Mouse (Mus musculus): ENCODE measurements around the gene 9430097D07Rik.

The 9430097D07Rik gene

GRCm38 (mm10) chr2:32604631-32605030 lies 29.1 kb upstream of the 9430097D07Rik start:
- Histone ChIP-seq H3K36me3 (ENCODE audit: control insufficient read depth, insufficient read depth, low read length, poor library complexity, severe bottlenecking) (no peaks in the 10 kb centered on the region), H3K27me3 (ENCODE audit: control insufficient read depth, insufficient read depth, low read length, poor library complexity, severe bottlenecking) (no peaks in the 10 kb centered on the region)
- no peak for DNase-seq (ENCODE audit: low read depth, low spot score)

GRCm38 (mm10) chr2:32602600-32603054 lies 27.1 kb upstream of the 9430097D07Rik start:
- peak; percentile 87 for DNase-seq (ENCODE audit: low read depth, low spot score)
- Histone ChIP-seq H3K36me3 (ENCODE audit: control insufficient read depth, insufficient read depth, low read length, poor library complexity, severe bottlenecking) (peaks cover 4% of the 10 kb centered on the region), H3K27me3 (ENCODE audit: control insufficient read depth, insufficient read depth, low read length, poor library complexity, severe bottlenecking) (no peaks in the 10 kb centered on the region)

- H3K36me3 ChIP-seq (ENCODE audit: control insufficient read depth, insufficient read depth, low read length, poor library complexity, severe bottlenecking), result peaks cover 11% of the 10 kb centered on the region
- no peaks in the 10 kb centered on the region for H3K27me3 ChIP-seq (ENCODE audit: control insufficient read depth, insufficient read depth, low read length, poor library complexity, severe bottlenecking)
- peak; percentile 66 for DNase-seq (ENCODE audit: low read depth, low spot score)
Observed at GRCm38 (mm10) chr2:32601417-32602065, 26.1 kb upstream of the 9430097D07Rik start.

GRCm38 (mm10) chr2:32599409-32599808 lies 23.9 kb upstream of the 9430097D07Rik start, which contains the start of gene St6galnac6:
TSS of gene St6galnac6 (plus strand) at chr2:32599709.
- Histone ChIP-seq H3K36me3 (ENCODE audit: control insufficient read depth, insufficient read depth, low read length, poor library complexity, severe bottlenecking) (peaks cover 11% of the 10 kb centered on the region), H3K27me3 (ENCODE audit: control insufficient read depth, insufficient read depth, low read length, poor library complexity, severe bottlenecking) (no peaks in the 10 kb centered on the region)
- DNase-seq (ENCODE audit: low read depth, low spot score), result no peak

GRCm38 (mm10) chr2:32598506-32598905 lies 23.0 kb upstream of the 9430097D07Rik start:
- DNase-seq (ENCODE audit: low read depth, low spot score), result no peak
- Histone ChIP-seq H3K27me3 (ENCODE audit: control insufficient read depth, insufficient read depth, low read length, poor library complexity, severe bottlenecking) (no peaks in the 10 kb centered on the region), H3K36me3 (ENCODE audit: control insufficient read depth, insufficient read depth, low read length, poor library complexity, severe bottlenecking) (peaks cover 16% of the 10 kb centered on the region)

- H3K36me3 ChIP-seq (ENCODE audit: control insufficient read depth, insufficient read depth, low read length, poor library complexity, severe bottlenecking), result peaks cover 16% of the 10 kb centered on the region
- no peaks in the 10 kb centered on the region for H3K27me3 ChIP-seq (ENCODE audit: control insufficient read depth, insufficient read depth, low read length, poor library complexity, severe bottlenecking)
- no peak for DNase-seq (ENCODE audit: low read depth, low spot score)
Observed at GRCm38 (mm10) chr2:32597699-32598098, 22.2 kb upstream of the 9430097D07Rik start.

- Histone ChIP-seq H3K36me3 (ENCODE audit: control insufficient read depth, insufficient read depth, low read length, poor library complexity, severe bottlenecking) (peaks cover 17% of the 10 kb centered on the region), H3K27me3 (ENCODE audit: control insufficient read depth, insufficient read depth, low read length, poor library complexity, severe bottlenecking) (no peaks in the 10 kb centered on the region)
- DNase-seq (ENCODE audit: low read depth, low spot score), result no peak
Observed at GRCm38 (mm10) chr2:32597248-32597647, 21.8 kb upstream of the 9430097D07Rik start.

- H3K36me3 ChIP-seq (ENCODE audit: control insufficient read depth, insufficient read depth, low read length, poor library complexity, severe bottlenecking), result peaks cover 19% of the 10 kb centered on the region
- no peaks in the 10 kb centered on the region for H3K27me3 ChIP-seq (ENCODE audit: control insufficient read depth, insufficient read depth, low read length, poor library complexity, severe bottlenecking)
- DNase-seq (ENCODE audit: low read depth, low spot score), result no peak
Observed at GRCm38 (mm10) chr2:32596725-32597124, 21.2 kb upstream of the 9430097D07Rik start.

GRCm38 (mm10) chr2:32591249-32591648 lies 15.8 kb upstream of the 9430097D07Rik start:
- peaks cover 10% of the 10 kb centered on the region for H3K36me3 ChIP-seq (ENCODE audit: control insufficient read depth, insufficient read depth, low read length, poor library complexity, severe bottlenecking)
- no peak for DNase-seq (ENCODE audit: low read depth, low spot score)

GRCm38 (mm10) chr2:32590224-32590623 lies 14.7 kb upstream of the 9430097D07Rik start:
- Histone ChIP-seq H3K27me3 (ENCODE audit: control insufficient read depth, insufficient read depth, low read length, poor library complexity, severe bottlenecking) (no peaks in the 10 kb centered on the region), H3K36me3 (ENCODE audit: control insufficient read depth, insufficient read depth, low read length, poor library complexity, severe bottlenecking) (peaks cover 10% of the 10 kb centered on the region; the same call in 1 of the 2 replicates)
- no peak for DNase-seq (ENCODE audit: low read depth, low spot score)

More at GRCm38 (mm10) chr2:32591249-32591648, 15.8 kb upstream of the 9430097D07Rik start:
- no peaks in the 10 kb centered on the region for H3K27me3 ChIP-seq (ENCODE audit: control insufficient read depth, insufficient read depth, low read length, poor library complexity, severe bottlenecking)

- H3K36me3 ChIP-seq (ENCODE audit: control insufficient read depth, insufficient read depth, low read length, poor library complexity, severe bottlenecking), result peaks cover 8% of the 10 kb centered on the region; the same call in 1 of the 2 replicates
- DNase-seq (ENCODE audit: low read depth, low spot score), result no peak
- H3K27me3 ChIP-seq (ENCODE audit: control insufficient read depth, insufficient read depth, low read length, poor library complexity, severe bottlenecking), result no peaks in the 10 kb centered on the region
Observed at GRCm38 (mm10) chr2:32589213-32589795, 13.8 kb upstream of the 9430097D07Rik start.

GRCm38 (mm10) chr2:32587731-32588321 lies 12.3 kb upstream of the 9430097D07Rik start:
- peaks cover 5% of the 10 kb centered on the region; the same call in 1 of the 2 replicates for H3K36me3 ChIP-seq (ENCODE audit: control insufficient read depth, insufficient read depth, low read length, poor library complexity, severe bottlenecking)
- H3K27me3 ChIP-seq (ENCODE audit: control insufficient read depth, insufficient read depth, low read length, poor library complexity, severe bottlenecking), result no peaks in the 10 kb centered on the region
- peak; percentile 86 for DNase-seq (ENCODE audit: low read depth, low spot score)

GRCm38 (mm10) chr2:32586871-32587351 lies 11.4 kb upstream of the 9430097D07Rik start, which contains the start of gene St6galnac4:
TSS of gene St6galnac4 (plus strand) at chr2:32587095.
- Histone ChIP-seq H3K27me3 (ENCODE audit: control insufficient read depth, insufficient read depth, low read length, poor library complexity, severe bottlenecking) (no peaks in the 10 kb centered on the region), H3K36me3 (ENCODE audit: control insufficient read depth, insufficient read depth, low read length, poor library complexity, severe bottlenecking) (peaks cover 2% of the 10 kb centered on the region; the same call in 1 of the 2 replicates)
- peak; percentile 96 for DNase-seq (ENCODE audit: low read depth, low spot score)

- Histone ChIP-seq H3K36me3 (ENCODE audit: control insufficient read depth, insufficient read depth, low read length, poor library complexity, severe bottlenecking) (0 out of 2 replicates have a peak, but pooled peaks cover 2% of the 10 kb centered on the region), H3K27me3 (ENCODE audit: control insufficient read depth, insufficient read depth, low read length, poor library complexity, severe bottlenecking) (no peaks in the 10 kb centered on the region)
- DNase-seq (ENCODE audit: low read depth, low spot score), result no peak
Observed at GRCm38 (mm10) chr2:32585149-32585714, 9.7 kb upstream of the 9430097D07Rik start.

Measured in splenic B cell, adult 2 months (primary cell).